Mouse (Mus musculus) megakaryocyte, embryonic 14.5 days (primary cell): ENCODE data around the gene 1700042G07Rik.

Source experiments
- FLI1 ChIP-seq: IDR thresholded peaks from 2 replicates; pipeline ENCODE4 v1.6.1; 2012; ENCODE audit warnings: low read length, inconsistent platforms, mixed read lengths
- GATA1 ChIP-seq: IDR thresholded peaks from 3 replicates; pipeline ENCODE4 v1.6.1; 2012; ENCODE audit warnings: mixed read lengths, low read length, inconsistent platforms, borderline replicate concordance

DNA sequence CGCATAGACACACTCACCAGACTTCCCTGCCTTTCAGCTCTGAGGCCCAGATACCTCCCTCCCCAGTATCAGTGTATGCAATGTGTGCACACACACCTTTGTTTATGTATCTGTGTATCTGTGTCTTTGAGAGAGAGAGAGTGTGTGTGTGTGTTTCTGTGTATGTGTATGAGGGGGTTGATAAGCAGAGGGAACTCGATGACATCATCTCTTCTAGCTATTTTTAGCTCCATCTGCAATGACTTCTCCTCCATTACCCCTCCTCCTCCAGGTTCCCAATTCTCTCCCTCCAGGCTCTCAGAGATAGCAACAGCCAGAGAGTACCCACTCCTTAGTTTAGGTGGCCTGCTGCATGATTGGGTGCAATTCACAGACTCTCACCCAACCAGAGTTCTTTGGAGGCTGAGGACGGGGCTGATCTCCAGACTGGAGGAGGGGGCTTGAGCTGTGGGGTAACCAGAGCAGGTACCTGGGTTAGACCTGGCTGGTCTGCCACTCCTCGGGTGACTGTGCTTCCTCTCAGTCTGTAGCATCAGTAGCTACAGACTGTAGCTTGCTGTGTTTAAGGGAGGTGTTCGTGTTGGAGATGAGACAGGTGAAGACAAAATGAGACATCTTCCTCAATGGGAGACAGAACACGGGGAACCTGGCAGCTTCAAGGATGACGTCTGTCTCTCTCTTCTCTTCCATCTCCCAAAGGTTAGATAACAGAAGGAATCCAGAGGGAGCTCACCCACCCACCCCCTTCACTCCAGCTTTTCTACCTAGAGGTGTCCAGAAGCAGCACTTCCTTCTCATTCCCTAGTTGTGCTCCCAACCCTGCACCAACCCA is 2.8 kb downstream of the 1700042G07Rik start:
- no peak for TF ChIP-seq GATA1
- TF ChIP-seq FLI1, result no peak
